Mouse (Mus musculus): ENCODE data around the gene Klf6.

- TF ChIP-seq POLR2A (IDR thresholded peaks at IDR 0.05; ENCODE audit: insufficient read depth, low read depth, low read length) (no peak), CTCF (IDR thresholded peaks at IDR 0.05) (no peak)
Measured at GRCm38 (mm10) chr13:5890035-5890434, 28.8 kb downstream of the Klf6 start.
